Mouse (Mus musculus) forebrain, embryonic 16.5 days (tissue): Measurements from ENCODE around the gene Supt5. TPM values are rescaled to one million over a fixed set of nuclear protein-coding genes. Genes with fewer than 3 reads are reported as not detected.
A peak's percentile ranks its signal among the peaks of the same experiment; 100 is the strongest.
"Not testable (repeated sequence)": the region's sequence is repeated elsewhere in the genome, so short reads cannot be mapped to it uniquely, and the experiment has no call there.

Experiments used
- ATAC-seq: fragments of 200-750 bp; cut with Nextera tagmentation; 2 replicates; pipeline ENCODE4 v1.8.0; 2017; ENCODE audit warnings: mild to moderate bottlenecking, moderate library complexity
- H3K27ac ChIP-seq: fragments of 300-500 bp; sonication (generic); 2 replicates; pipeline ENCODE4 v1.5.1; 2014; ENCODE audit warnings: low read length, control low read depth
- H3K27me3 ChIP-seq: fragments of 300-500 bp; sonication (generic); replicated peaks from 2 replicates; pipeline ENCODE4 v1.6.1; 2014; ENCODE audit warnings: low read length; ENCODE audit not compliant: control insufficient read depth, insufficient read depth
- H3K36me3 ChIP-seq: fragments of 300-500 bp; sonication (generic); 2 replicates; pipeline ENCODE4 v1.6.1; 2014; ENCODE audit not compliant: control insufficient read depth, insufficient read depth
- H3K4me1 ChIP-seq: fragments of 300-500 bp; sonication (generic); replicated peaks from 2 replicates; pipeline ENCODE4 v1.6.1; 2014; ENCODE audit warnings: low read length; ENCODE audit not compliant: control insufficient read depth, insufficient read depth
- H3K4me2 ChIP-seq: fragments of 300-500 bp; sonication (generic); 2 replicates; pipeline ENCODE4 v1.6.1; 2014; ENCODE audit warnings: mild to moderate bottlenecking, low read length, control low read depth
- H3K4me3 ChIP-seq: fragments of 300-500 bp; sonication (generic); replicated peaks from 2 replicates; pipeline ENCODE4 v1.5.1; 2014; ENCODE audit warnings: mild to moderate bottlenecking, low read length, control low read depth
- H3K9ac ChIP-seq: fragments of 300-500 bp; sonication (generic); replicated peaks from 2 replicates; pipeline ENCODE4 v1.6.1; 2014; ENCODE audit warnings: low read depth, low read length, control low read depth
- H3K9me3 ChIP-seq: fragments of 300-500 bp; sonication (generic); 2 replicates; pipeline ENCODE4 v1.6.1; 2016; ENCODE audit warnings: low read length; ENCODE audit not compliant: control insufficient read depth
- WGBS: fragments of 180-500 bp; shearing (Covaris S2); extraction: QIAGEN DNeasy Blood & Tissue Kit; methylation state at CpG from one replicate; pipeline ENCODE4 v1.1.7; 2014; 5-methylcytosine and 5-hydroxymethylcytosine counted together
- polyA plus RNA-seq: library from polyadenylated mRNA; unstranded; fragments of >200 nt; fragmentation: Nextera tagmentation; extraction: Ambion mirVana; gene quantifications from 2 replicates; pipeline ENCODE4 v1.2.1, GENCODE M21; 2015

The Supt5 gene
- 114 and 118 TPM in 2 replicates for polyA plus RNA-seq

DNA sequence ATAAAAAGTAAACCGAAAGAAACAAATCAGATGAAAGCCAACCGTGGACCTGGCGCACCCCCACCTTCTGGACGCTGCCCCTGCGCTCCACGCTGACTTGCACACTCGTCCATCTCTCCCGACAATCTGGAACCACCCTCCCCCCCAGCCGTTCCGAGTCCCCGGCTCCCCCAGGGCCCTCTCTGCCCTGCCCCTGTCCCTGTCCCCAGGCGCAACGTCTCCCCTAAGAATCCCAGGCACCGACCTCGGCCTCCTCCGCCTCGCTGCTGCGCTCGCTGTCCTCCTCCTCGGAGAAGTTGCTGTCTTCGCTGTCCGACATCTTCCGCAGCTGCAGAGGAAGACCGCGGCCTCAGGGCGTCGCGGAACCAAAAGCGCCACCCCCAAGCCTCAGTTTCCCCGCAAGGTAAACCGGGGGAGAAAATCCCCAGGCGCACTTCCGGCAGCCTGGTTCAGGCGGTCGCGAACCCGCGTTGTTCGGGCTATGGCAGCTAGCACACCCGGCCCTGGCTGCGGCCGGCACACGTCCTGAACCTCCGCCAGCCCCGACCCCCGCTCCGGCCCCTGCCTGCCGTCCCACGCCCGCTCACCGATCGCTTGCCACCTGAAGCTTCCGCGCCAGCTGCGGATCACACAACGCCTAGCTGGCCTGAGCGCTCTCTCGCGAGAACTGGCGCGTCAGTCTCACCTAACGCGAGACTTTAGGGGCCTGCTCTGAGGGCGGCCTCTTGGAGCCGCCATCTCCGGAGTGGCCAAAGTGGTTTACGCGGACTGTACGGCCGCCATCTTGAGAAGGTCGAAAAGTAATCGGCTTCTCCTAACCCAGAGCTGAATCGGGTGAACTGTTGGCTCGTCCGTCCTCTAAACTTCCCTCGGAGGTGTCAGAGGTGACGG, at the start of gene Supt5:
Supt5 (minus strand) TSS at position 639 of the 891 bp plus-strand sequence.
- Histone ChIP-seq H3K4me3 (peak within 1 kb of the TSS; percentile 98), H3K4me1 (peaks cover 14% of the 10 kb centered on the region), H3K27ac (peak within 1 kb of the TSS; percentile 74), H3K9me3 (no peaks in the 10 kb centered on the region), H3K36me3 (no peaks in the 10 kb centered on the region), H3K9ac (peak within 1 kb of the TSS; percentile 91), H3K4me2 (peak within 1 kb of the TSS; percentile 83), H3K27me3 (no peaks in the 10 kb centered on the region)
- WGBS: under 1% methylated on average over 76 of the region's 77 CpGs
- ATAC-seq: peak; percentile 99

- H3K27ac ChIP-seq, H3K4me2 ChIP-seq, H3K4me3 ChIP-seq, H3K9ac ChIP-seq, H3K27me3 ChIP-seq, H3K9me3 ChIP-seq, ATAC-seq: not testable (repeated sequence)
- H3K4me1 ChIP-seq: peaks cover 12% of the 10 kb centered on the region
- peaks cover 18% of the 10 kb centered on the region for H3K36me3 ChIP-seq
- WGBS: 85% methylated on average over 7 of the region's 7 CpGs
Observed at GRCm38 (mm10) chr7:28387384-28387783, 48.8 kb upstream of the Supt5 start.

DNA sequence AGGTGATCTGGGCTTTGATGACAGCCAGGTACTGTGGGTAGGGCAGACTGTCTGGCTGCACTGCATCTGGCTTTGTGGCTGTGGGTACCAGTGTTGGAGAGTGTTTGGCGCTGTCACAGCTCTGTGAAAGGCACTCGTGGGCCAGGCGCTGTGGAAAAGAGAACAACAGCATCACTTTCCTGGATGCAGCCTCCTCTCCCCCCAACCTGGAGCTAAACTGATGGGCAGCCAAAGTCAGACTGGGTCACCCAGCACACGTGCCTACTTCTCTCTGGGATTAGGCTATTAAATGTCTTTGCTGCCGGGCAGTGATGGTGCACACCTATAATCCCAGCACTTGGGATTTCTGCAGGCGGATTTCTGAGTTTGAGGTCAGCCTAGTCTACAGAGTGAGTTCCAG, 48.3 kb upstream of the Supt5 start:
- peaks cover 18% of the 10 kb centered on the region for H3K36me3 ChIP-seq

DNA sequence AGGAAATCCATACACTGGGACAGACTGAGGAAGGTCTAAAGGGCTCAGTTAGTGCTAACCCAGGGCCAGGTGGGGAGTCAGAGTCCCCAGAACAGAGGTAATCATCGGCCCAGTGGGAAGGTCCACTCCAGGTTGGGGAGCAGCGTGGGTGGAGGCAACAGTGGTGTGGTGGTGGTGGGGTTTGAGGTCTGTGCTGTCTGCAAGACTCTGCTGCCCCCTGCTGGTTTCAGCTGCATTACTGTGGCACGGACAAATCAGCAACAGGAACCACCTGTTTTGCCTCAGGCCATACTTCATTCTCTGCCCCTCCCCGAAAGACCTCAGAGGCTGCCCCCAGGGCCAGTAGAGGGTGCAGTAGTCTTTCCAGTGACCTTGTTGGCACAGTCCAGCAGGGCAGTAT, 47.9 kb upstream of the Supt5 start:
- Histone ChIP-seq H3K27me3 (no peaks in the 10 kb centered on the region), H3K4me2 (no peak overlapping the region), H3K9me3 (no peaks in the 10 kb centered on the region), H3K9ac (no peak overlapping the region), H3K36me3 (peaks cover 18% of the 10 kb centered on the region), H3K4me1 (peaks cover 16% of the 10 kb centered on the region), H3K27ac (no peak overlapping the region), H3K4me3 (no peak overlapping the region)
- peak; percentile 69 for ATAC-seq
- WGBS: 9% methylated on average over 4 of the region's 4 CpGs

More for the DNA sequence above, 48.3 kb upstream of the Supt5 start:
- H3K4me1 ChIP-seq: peaks cover 16% of the 10 kb centered on the region
- not testable (repeated sequence) for H3K9me3 ChIP-seq, H3K27ac ChIP-seq, H3K4me3 ChIP-seq, H3K27me3 ChIP-seq, ATAC-seq, H3K4me2 ChIP-seq, H3K9ac ChIP-seq
- WGBS: 81% methylated on average over 6 of the region's 6 CpGs

DNA sequence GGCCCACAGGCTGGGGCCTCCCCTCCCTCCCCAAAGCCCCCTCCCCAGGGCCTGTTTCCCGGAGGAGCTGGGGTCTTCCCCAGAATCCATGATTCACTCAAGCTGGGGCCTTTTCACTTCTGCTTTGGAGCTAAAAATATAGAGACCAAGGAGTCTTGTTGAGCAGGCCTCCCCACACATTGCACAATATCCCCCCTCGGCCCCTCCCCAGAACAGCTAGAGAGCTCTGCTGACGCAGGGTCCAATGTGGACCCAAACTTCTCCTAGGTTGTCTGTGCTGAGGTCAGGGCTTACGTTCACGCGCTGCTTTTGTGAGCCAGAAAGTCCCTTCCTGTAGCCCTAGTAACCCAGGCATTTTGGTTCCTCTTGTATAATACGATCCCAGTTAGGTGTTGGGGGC, 47.5 kb upstream of the Supt5 start:
- WGBS: 89% methylated on average over 7 of the region's 7 CpGs
- no peaks in the 10 kb centered on the region for H3K27me3 ChIP-seq
- no peaks in the 10 kb centered on the region for H3K9me3 ChIP-seq
- peaks cover 17% of the 10 kb centered on the region for H3K4me1 ChIP-seq
- no peak overlapping the region for H3K27ac ChIP-seq
- H3K36me3 ChIP-seq: peaks cover 18% of the 10 kb centered on the region
- H3K4me3 ChIP-seq: no peak overlapping the region
- no peak overlapping the region for H3K9ac ChIP-seq
- no peak overlapping the region for H3K4me2 ChIP-seq
- ATAC-seq: 0 out of 2 replicates have a peak, but pooled peaks have one; percentile 19

DNA sequence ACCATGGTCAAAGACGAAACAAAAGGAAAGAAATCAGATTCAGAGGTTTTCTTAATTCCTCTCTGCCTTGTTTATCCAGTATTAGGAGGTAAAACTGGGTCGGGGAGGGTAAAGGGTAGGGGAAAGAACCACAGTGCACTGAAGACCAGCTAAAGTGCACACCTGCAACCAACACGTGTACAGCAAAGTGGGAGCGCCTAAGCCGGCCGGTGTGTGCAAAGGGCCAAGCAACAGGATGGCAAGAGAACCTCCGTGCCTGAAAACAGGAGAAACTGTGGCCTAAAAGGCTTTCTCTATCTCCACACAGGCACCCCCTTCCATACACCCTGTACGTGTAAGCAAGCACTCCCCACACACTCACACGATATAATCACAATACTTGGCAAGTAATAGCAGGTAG, 46.6 kb upstream of the Supt5 start:
- no peak overlapping the region for H3K4me2 ChIP-seq

DNA sequence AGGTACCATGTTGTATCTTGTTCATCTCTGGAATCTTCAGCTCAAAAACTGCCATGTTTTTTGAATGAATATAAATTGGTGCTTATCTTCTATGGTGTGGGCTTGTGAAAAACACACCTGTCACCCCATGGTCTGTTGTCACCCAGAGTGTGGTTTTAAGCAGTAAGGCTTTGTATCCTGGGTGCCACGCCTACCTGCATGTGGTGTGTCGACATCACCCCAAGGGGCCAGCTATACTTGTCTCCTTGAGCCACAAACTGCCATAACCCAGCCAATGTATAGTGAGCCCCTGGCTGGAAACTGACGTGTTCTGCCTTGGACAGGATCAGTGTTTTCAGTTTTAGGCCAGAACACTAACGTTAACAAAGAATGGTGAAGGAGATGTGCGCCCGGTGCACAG, 45.6 kb upstream of the Supt5 start:
- no peak for ATAC-seq
- H3K27me3 ChIP-seq: no peaks in the 10 kb centered on the region
- WGBS: 83% methylated on average over 6 of the region's 6 CpGs

More for the DNA sequence above, 46.6 kb upstream of the Supt5 start:
- peaks cover 14% of the 10 kb centered on the region for H3K36me3 ChIP-seq
- no peak overlapping the region for H3K27ac ChIP-seq
- no peak for ATAC-seq
- no peaks in the 10 kb centered on the region for H3K27me3 ChIP-seq
- peaks cover 19% of the 10 kb centered on the region for H3K4me1 ChIP-seq
- H3K4me3 ChIP-seq: no peak overlapping the region
- 91% methylated on average over 9 of the region's 9 CpGs for WGBS
- no peak overlapping the region for H3K9ac ChIP-seq
- no peaks in the 10 kb centered on the region for H3K9me3 ChIP-seq

DNA sequence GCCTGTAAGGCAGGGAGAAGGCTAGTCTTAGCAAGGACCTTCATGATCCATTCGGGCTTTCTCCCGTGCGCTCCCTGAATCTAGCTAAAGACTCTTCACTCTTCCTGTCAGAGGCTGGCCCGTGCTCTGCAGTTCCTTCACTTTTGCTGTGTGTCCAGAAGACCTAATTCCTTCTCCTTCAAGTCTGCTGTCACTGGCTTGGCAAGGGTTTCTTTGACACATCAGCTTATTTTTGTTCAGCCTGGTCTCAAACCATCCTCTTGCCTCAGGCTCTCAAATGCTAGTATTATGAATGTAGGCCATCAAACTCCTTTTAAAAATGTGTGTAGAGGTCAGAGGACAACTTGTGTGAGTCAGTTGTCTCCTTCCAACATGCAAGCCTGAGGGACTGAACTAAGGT, 45.1 kb upstream of the Supt5 start:
- ATAC-seq: no peak
- H3K4me1 ChIP-seq: peaks cover 28% of the 10 kb centered on the region

More for the DNA sequence above, 45.6 kb upstream of the Supt5 start:
- Histone ChIP-seq H3K9me3 (no peaks in the 10 kb centered on the region), H3K4me3 (no peak overlapping the region), H3K36me3 (peaks cover 13% of the 10 kb centered on the region), H3K4me1 (peaks cover 24% of the 10 kb centered on the region), H3K4me2 (no peak overlapping the region), H3K9ac (no peak overlapping the region), H3K27ac (no peak overlapping the region)

DNA sequence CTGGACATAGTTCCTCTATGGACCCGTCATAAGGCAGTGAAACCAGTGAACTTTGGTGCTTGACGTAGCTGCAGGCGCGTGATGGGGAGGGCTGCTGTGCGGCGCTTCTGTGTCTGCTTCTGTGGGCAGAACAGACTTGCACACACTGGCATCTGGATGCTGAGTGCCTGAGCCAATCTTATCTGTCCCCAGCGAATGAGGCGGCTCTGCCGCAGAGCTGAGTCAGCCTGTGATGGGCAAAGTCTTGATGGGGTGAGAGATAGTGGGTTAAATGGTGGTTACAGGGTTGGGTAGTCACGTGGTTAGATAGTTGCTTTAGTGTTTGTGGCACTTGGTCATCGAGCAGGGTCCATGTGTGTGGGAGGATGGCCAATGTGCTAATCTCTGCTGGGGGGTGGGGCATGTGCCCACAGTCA, 44.4 kb upstream of the Supt5 start:
- ATAC-seq: no peak
- Histone ChIP-seq H3K9me3 (no peaks in the 10 kb centered on the region), H3K27me3 (no peaks in the 10 kb centered on the region), H3K4me3 (no peak overlapping the region), H3K27ac (no peak overlapping the region), H3K9ac (no peak overlapping the region), H3K4me2 (no peak overlapping the region), H3K36me3 (peaks cover 8% of the 10 kb centered on the region), H3K4me1 (peaks cover 34% of the 10 kb centered on the region)
- 71% methylated on average over 11 of the region's 11 CpGs for WGBS

More for the DNA sequence above, 45.1 kb upstream of the Supt5 start:
- WGBS: 85% methylated on average over 4 of the region's 4 CpGs
- no peak overlapping the region for H3K27ac ChIP-seq
- no peak overlapping the region for H3K9ac ChIP-seq
- peaks cover 13% of the 10 kb centered on the region for H3K36me3 ChIP-seq
- H3K27me3 ChIP-seq: no peaks in the 10 kb centered on the region
- H3K4me3 ChIP-seq: no peak overlapping the region
- no peak overlapping the region for H3K4me2 ChIP-seq
- no peaks in the 10 kb centered on the region for H3K9me3 ChIP-seq
